Mouse (Mus musculus): ENCODE results near the gene Itih4.
A peak's percentile ranks its signal among the peaks of the same experiment; 100 is the strongest.

Itih4 gene

DNA sequence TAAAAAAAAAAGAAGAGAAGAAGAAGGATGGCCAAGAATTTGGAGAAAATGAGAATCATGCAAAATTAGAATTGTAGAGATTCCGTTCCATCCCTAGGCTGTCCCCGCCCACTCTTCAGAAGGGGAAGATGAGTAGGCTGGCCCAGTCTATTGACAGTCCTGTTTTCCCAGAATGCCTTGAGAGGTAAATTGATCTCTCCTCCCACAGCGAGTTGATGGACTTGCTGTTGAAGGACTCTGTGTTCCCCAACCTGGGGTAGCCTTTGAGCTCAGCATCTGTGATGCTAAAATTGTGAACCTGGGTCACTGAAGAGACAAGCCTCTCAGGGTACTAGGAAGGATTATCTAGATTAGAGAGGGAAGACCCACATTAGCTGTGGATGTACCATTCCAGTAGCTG lies 39.2 kb downstream of the Itih4 start:
- no peaks in the 10 kb centered on the region for H3K4me1 ChIP-seq (replicated peaks; ENCODE audit: low read depth, low read length)
- peaks cover 2% of the 10 kb centered on the region; the same call in 1 of the 2 replicates for H3K27me3 ChIP-seq (ENCODE audit: insufficient read depth, low read length)
- H3K36me3 ChIP-seq (ENCODE audit: insufficient read depth, low read length), result no peaks in the 10 kb centered on the region
- TF ChIP-seq CTCF (conservative IDR thresholded peaks at IDR 0.05; ENCODE audit: low read length) (no peak), POU5F1 (IDR thresholded peaks at IDR 0.05; ENCODE audit: borderline replicate concordance, low read length) (no peak), NANOG (IDR thresholded peaks at IDR 0.05; ENCODE audit: borderline replicate concordance, low read length) (no peak)
- no peak overlapping the region for H3K4me3 ChIP-seq (replicated peaks; ENCODE audit: low read length)
- H3K9me3 ChIP-seq (ENCODE audit: low read length), result peaks cover 3% of the 10 kb centered on the region; the same call in 1 of the 2 replicates

DNA sequence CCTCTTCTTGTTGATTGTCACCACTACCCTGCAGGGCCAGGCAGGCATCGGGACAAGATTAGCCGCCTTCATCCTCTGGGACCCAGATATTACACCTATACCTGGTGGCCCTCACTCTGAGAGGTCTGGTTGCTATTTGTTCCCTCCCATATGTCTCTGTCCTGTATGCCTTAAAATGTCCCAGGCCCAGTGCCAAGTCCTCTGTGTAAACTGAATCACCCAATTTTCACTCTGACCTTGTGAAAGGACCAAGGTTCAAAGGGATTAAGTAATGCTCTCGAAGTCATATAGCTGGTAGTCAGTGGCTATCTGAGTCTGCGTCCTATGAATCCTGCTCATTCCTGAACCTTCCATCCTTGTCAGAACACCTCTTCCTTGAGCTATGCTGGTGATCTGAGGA lies 44.1 kb downstream of the Itih4 start:
- no peak overlapping the region for H3K4me3 ChIP-seq (replicated peaks; ENCODE audit: low read length)
- TF ChIP-seq POU5F1 (IDR thresholded peaks at IDR 0.05; ENCODE audit: borderline replicate concordance, low read length) (no peak), NANOG (IDR thresholded peaks at IDR 0.05; ENCODE audit: borderline replicate concordance, low read length) (no peak), CTCF (conservative IDR thresholded peaks at IDR 0.05; ENCODE audit: low read length) (no peak)
- H3K36me3 ChIP-seq (ENCODE audit: insufficient read depth, low read length), result no peaks in the 10 kb centered on the region

DNA sequence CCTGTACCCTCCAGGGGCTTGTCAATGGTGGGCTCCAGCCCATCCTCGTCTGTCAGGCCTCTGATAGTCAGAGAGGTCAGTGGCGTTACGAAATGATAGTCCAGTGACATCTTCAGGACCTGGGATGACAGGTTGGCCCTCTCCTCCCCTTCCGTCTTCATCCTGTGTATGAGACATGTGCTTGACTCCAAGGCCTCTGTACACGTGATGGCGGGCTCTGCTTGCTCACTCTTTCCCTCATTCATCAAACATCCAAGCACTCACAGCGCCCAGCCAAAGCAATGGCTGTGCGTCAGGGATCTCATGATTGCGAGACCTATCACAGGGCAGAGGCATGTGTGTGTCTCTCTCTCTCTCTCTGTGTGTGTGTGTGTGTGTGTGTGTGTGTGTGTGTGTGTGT lies 47.1 kb downstream of the Itih4 start:
- H3K9me3 ChIP-seq (ENCODE audit: low read length), result no peaks in the 10 kb centered on the region
- H3K4me1 ChIP-seq (replicated peaks; ENCODE audit: low read depth, low read length), result no peaks in the 10 kb centered on the region; the same call in 1 of the 2 replicates
- no peak for TF ChIP-seq NANOG (IDR thresholded peaks at IDR 0.05; ENCODE audit: borderline replicate concordance, low read length)
- TF ChIP-seq CTCF (conservative IDR thresholded peaks at IDR 0.05; ENCODE audit: low read length), result no peak
- TF ChIP-seq POU5F1 (IDR thresholded peaks at IDR 0.05; ENCODE audit: borderline replicate concordance, low read length), result no peak
- no peaks in the 10 kb centered on the region for H3K36me3 ChIP-seq (ENCODE audit: insufficient read depth, low read length)
- H3K4me3 ChIP-seq (replicated peaks; ENCODE audit: low read length), result no peak overlapping the region
- peaks cover 19% of the 10 kb centered on the region for H3K27me3 ChIP-seq (ENCODE audit: insufficient read depth, low read length)

More for the DNA sequence above, 44.1 kb downstream of the Itih4 start:
- H3K4me1 ChIP-seq (replicated peaks; ENCODE audit: low read depth, low read length), result no peaks in the 10 kb centered on the region; the same call in 1 of the 2 replicates
- H3K27me3 ChIP-seq (ENCODE audit: insufficient read depth, low read length), result peaks cover 16% of the 10 kb centered on the region
- no peaks in the 10 kb centered on the region for H3K9me3 ChIP-seq (ENCODE audit: low read length)

DNA sequence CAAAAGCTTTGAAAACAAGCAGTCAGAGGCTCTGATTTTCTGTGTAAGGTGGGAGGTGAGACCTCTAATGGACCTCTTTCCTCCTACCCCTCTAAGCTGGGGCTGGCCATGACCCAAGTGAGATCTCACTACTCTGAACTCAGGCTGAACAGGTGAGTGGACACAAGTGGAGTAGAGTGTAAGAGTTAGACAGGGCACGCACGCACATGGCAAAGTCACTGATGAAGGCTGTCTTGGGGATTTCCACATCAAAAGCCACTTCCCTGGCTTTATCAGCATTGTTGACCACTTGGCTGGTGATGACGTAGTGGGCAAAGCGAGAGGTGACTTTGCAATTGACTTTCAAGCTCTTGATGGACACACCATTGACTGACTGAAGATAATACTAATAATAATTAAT lies 56.0 kb downstream of the Itih4 start:
- H3K9me3 ChIP-seq (ENCODE audit: low read length), result no peaks in the 10 kb centered on the region
- H3K27me3 ChIP-seq (ENCODE audit: insufficient read depth, low read length), result peaks cover 3% of the 10 kb centered on the region; the same call in 1 of the 2 replicates
- no peak overlapping the region for H3K4me3 ChIP-seq (replicated peaks; ENCODE audit: low read length)
- H3K36me3 ChIP-seq (ENCODE audit: insufficient read depth, low read length), result no peaks in the 10 kb centered on the region
- TF ChIP-seq POU5F1 (IDR thresholded peaks at IDR 0.05; ENCODE audit: borderline replicate concordance, low read length) (no peak), NANOG (IDR thresholded peaks at IDR 0.05; ENCODE audit: borderline replicate concordance, low read length) (no peak), CTCF (conservative IDR thresholded peaks at IDR 0.05; ENCODE audit: low read length) (no peak)
- H3K4me1 ChIP-seq (replicated peaks; ENCODE audit: low read depth, low read length), result 0 out of 2 replicates have a peak, but pooled peaks cover 4% of the 10 kb centered on the region

DNA sequence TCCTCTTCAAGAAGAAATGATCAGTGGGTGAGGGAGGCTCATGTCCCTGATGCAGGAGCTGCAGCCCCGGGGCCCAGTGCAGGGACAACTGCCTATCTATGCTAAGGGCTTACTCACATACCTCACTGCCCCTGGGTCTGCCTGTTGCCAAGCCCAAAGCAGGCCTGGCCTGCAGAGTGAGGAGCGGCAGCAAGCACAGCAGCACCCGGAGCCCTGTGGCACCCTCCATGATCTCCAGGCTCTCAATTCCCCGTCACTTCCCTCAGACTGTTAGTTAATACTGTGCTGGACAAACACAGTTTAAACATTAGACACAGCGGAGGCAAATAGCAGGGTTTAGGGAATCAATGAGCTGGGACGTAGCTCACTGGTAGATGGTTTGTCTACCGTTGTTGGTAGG lies 56.8 kb downstream of the Itih4 start, which contains the start of gene Itih1:
Gene Itih1 (minus strand): TSS at position 252 of the 400 bp plus-strand sequence.
- TF ChIP-seq NANOG (IDR thresholded peaks at IDR 0.05; ENCODE audit: borderline replicate concordance, low read length) (no peak), POU5F1 (IDR thresholded peaks at IDR 0.05; ENCODE audit: borderline replicate concordance, low read length) (no peak), CTCF (conservative IDR thresholded peaks at IDR 0.05; ENCODE audit: low read length) (no peak)
- Histone ChIP-seq H3K4me3 (replicated peaks; ENCODE audit: low read length) (no peak within 1 kb of the TSS), H3K27me3 (ENCODE audit: insufficient read depth, low read length) (no peaks in the 10 kb centered on the region; the same call in 1 of the 2 replicates), H3K36me3 (ENCODE audit: insufficient read depth, low read length) (no peaks in the 10 kb centered on the region), H3K9me3 (ENCODE audit: low read length) (no peaks in the 10 kb centered on the region), H3K4me1 (replicated peaks; ENCODE audit: low read depth, low read length) (0 out of 2 replicates have a peak, but pooled peaks cover 4% of the 10 kb centered on the region)

DNA sequence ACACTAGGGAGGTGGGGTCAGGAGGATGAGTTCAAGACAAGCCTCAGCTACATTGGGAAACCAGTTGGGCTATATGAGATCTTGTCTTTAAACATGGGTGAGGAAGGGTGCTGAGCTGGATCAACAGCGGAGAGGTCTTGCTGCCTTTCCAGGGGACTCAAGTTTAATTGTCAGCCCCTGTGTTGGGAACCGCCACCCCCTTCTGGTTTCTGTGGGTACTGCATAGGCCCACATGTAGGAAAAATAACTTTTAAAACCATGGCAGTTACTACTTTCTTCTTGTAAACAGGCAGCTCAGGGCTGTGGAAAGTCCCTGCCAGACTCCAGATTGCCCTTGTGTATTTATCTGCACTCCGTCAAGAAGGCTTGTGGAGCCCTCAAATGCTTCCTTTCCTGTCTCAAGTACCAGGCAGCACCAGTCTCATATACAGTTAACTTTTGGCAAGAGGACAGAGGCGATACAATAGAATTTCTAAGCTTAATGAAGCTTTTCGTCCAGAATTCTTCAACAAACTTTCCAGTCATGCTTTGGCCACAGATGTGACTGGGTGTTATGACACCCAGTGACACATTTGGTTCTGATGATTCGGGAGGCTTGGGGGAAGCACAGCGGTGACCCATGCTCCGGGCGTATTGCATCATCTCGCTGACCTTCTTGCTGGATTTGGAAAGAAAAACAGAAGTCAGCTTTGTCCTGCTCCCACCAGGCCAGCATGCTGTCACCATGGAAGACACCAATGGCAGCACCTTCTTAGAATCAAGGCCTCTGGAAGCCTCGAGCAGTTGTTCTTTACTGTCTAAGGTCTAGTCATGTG lies 57.8 kb downstream of the Itih4 start:
- no peak for TF ChIP-seq NANOG (IDR thresholded peaks at IDR 0.05; ENCODE audit: borderline replicate concordance, low read length)
- TF ChIP-seq CTCF (conservative IDR thresholded peaks at IDR 0.05; ENCODE audit: low read length), result peak; percentile 98
- no peak for TF ChIP-seq POU5F1 (IDR thresholded peaks at IDR 0.05; ENCODE audit: borderline replicate concordance, low read length)
- Histone ChIP-seq H3K36me3 (ENCODE audit: insufficient read depth, low read length) (no peaks in the 10 kb centered on the region), H3K27me3 (ENCODE audit: insufficient read depth, low read length) (no peaks in the 10 kb centered on the region; the same call in 1 of the 2 replicates), H3K4me3 (replicated peaks; ENCODE audit: low read length) (no peak overlapping the region), H3K9me3 (ENCODE audit: low read length) (no peaks in the 10 kb centered on the region), H3K4me1 (replicated peaks; ENCODE audit: low read depth, low read length) (0 out of 2 replicates have a peak, but pooled peaks cover 4% of the 10 kb centered on the region)

DNA sequence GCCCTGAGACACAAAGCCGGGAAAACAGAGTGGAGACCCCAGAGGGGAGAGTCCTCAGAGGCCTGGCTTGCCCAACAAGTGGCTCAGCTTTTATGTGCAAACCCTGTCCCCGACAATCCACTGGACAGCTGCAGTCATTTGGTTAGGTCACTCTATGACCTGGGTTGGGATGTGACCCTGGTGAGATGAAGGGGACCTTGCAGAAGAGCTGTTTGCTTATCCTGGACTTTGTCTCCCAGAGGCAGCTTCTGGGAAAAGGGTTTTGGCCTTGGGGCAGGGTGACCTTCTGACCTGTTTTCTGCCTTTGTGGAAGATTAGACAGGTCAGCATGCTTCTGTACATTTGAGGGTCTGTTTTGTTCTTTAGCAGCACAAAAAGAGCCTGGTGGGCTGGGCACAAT lies 58.5 kb downstream of the Itih4 start:
- Histone ChIP-seq H3K36me3 (ENCODE audit: insufficient read depth, low read length) (no peaks in the 10 kb centered on the region), H3K4me3 (replicated peaks; ENCODE audit: low read length) (no peak overlapping the region)
- TF ChIP-seq POU5F1 (IDR thresholded peaks at IDR 0.05; ENCODE audit: borderline replicate concordance, low read length) (no peak), NANOG (IDR thresholded peaks at IDR 0.05; ENCODE audit: borderline replicate concordance, low read length) (no peak), CTCF (conservative IDR thresholded peaks at IDR 0.05; ENCODE audit: low read length) (no peak)

DNA sequence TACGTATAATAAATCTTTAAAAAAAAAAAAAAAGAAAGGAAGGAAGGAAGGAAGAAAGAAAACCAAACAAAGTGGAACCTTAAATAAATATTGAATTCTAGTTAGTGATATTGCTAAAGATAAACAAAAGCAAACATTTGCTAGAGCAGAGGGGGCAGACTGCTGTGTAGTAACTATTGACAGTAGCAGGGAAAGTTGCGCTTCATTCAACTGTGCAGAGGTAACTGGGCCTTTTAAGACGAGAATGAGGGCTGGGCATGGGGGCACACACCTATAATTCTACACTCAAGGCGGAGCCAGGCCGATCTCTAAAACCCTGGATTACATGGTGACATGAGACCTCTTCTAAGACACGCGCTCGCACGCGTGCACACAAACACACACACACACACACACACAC lies 63.7 kb downstream of the Itih4 start:
- no peak for TF ChIP-seq NANOG (IDR thresholded peaks at IDR 0.05; ENCODE audit: borderline replicate concordance, low read length)
- no peak for TF ChIP-seq CTCF (conservative IDR thresholded peaks at IDR 0.05; ENCODE audit: low read length)
- TF ChIP-seq POU5F1 (IDR thresholded peaks at IDR 0.05; ENCODE audit: borderline replicate concordance, low read length), result no peak
- H3K36me3 ChIP-seq (ENCODE audit: insufficient read depth, low read length), result 0 out of 2 replicates have a peak, but pooled peaks cover 4% of the 10 kb centered on the region
- no peaks in the 10 kb centered on the region for H3K9me3 ChIP-seq (ENCODE audit: low read length)
- H3K27me3 ChIP-seq (ENCODE audit: insufficient read depth, low read length), result no peaks in the 10 kb centered on the region
- H3K4me3 ChIP-seq (replicated peaks; ENCODE audit: low read length), result no peak overlapping the region
- peaks cover 22% of the 10 kb centered on the region for H3K4me1 ChIP-seq (replicated peaks; ENCODE audit: low read depth, low read length)

More for the DNA sequence above, 58.5 kb downstream of the Itih4 start:
- Histone ChIP-seq H3K4me1 (replicated peaks; ENCODE audit: low read depth, low read length) (0 out of 2 replicates have a peak, but pooled peaks cover 4% of the 10 kb centered on the region), H3K27me3 (ENCODE audit: insufficient read depth, low read length) (no peaks in the 10 kb centered on the region; the same call in 1 of the 2 replicates), H3K9me3 (ENCODE audit: low read length) (no peaks in the 10 kb centered on the region)
